Mouse (Mus musculus) lung, postnatal 0 days (tissue): ENCODE results near the gene Usp36. TPM values are rescaled to one million over a fixed set of nuclear protein-coding genes. Genes with fewer than 3 reads are reported as not detected.

ENCODE experiments used
- ATAC-seq: fragments of 200-750 bp; cut with Nextera tagmentation; 2 replicates; pipeline ENCODE4 v1.8.0; 2017; ENCODE audit warnings: moderate library complexity
- DNase-seq: peaks from one replicate; pipeline ENCODE4 v3.0.0-alpha.2; 2016; ENCODE audit warnings: low spot score
- H3K27ac ChIP-seq: fragments of 300-500 bp; sonication (generic); 2 replicates; pipeline ENCODE4 v1.5.1; 2014; ENCODE audit warnings: antibody characterized with exemption, mild to moderate bottlenecking, low read length, mixed read lengths
- H3K27me3 ChIP-seq: fragments of 300-500 bp; sonication (generic); replicated peaks from 2 replicates; pipeline ENCODE4 v1.6.1; 2014; ENCODE audit warnings: low read length, mixed read lengths; ENCODE audit not compliant: insufficient read depth
- H3K36me3 ChIP-seq: fragments of 300-500 bp; sonication (generic); 2 replicates; pipeline ENCODE4 v1.6.1; 2014; ENCODE audit warnings: low read length, mixed read lengths; ENCODE audit not compliant: insufficient read depth
- H3K4me1 ChIP-seq: fragments of 300-500 bp; sonication (generic); 2 replicates; pipeline ENCODE4 v1.6.1; 2014; ENCODE audit warnings: antibody characterized with exemption, low read depth, low read length, mixed read lengths; ENCODE audit not compliant: insufficient read depth
- H3K4me2 ChIP-seq: fragments of 300-500 bp; sonication (generic); replicated peaks from 2 replicates; pipeline ENCODE4 v1.6.1; 2014; ENCODE audit warnings: low read depth, mild to moderate bottlenecking, low read length, moderate library complexity, mixed read lengths
- H3K4me3 ChIP-seq: fragments of 300-500 bp; sonication (generic); 2 replicates; pipeline ENCODE4 v1.5.1; 2014; ENCODE audit warnings: low read depth, low read length
- H3K9ac ChIP-seq: fragments of 300-500 bp; sonication (generic); replicated peaks from 2 replicates; pipeline ENCODE4 v1.6.1; 2014; ENCODE audit warnings: low read depth, mild to moderate bottlenecking
- H3K9me3 ChIP-seq: fragments of 300-500 bp; sonication (generic); 2 replicates; pipeline ENCODE4 v1.6.1; 2016; ENCODE audit warnings: low read length, mixed read lengths
- CTCF ChIP-seq: IDR thresholded peaks from 2 replicates; pipeline ENCODE4 v1.5.1; 2016; ENCODE audit warnings: antibody characterized with exemption, mild to moderate bottlenecking
- EP300 ChIP-seq: IDR thresholded peaks from 2 replicates; pipeline ENCODE4 v1.6.1; 2016; ENCODE audit warnings: antibody characterized with exemption, mild to moderate bottlenecking, control low read depth
- WGBS: fragments of 180-500 bp; shearing (Covaris S2); extraction: QIAGEN DNeasy Blood & Tissue Kit; methylation state at CpG from one replicate; pipeline ENCODE4 v1.1.7; 2014; 5-methylcytosine and 5-hydroxymethylcytosine counted together
- polyA plus RNA-seq: library from polyadenylated mRNA; unstranded; fragments of >200 nt; fragmentation: Nextera tagmentation; extraction: Ambion mirVana; gene quantifications from 2 replicates; pipeline ENCODE4 v1.2.1, GENCODE M21; 2015

The Usp36 gene
- polyA plus RNA-seq, 1 experiment from 2014 or later = 11.8 TPM

DNA sequence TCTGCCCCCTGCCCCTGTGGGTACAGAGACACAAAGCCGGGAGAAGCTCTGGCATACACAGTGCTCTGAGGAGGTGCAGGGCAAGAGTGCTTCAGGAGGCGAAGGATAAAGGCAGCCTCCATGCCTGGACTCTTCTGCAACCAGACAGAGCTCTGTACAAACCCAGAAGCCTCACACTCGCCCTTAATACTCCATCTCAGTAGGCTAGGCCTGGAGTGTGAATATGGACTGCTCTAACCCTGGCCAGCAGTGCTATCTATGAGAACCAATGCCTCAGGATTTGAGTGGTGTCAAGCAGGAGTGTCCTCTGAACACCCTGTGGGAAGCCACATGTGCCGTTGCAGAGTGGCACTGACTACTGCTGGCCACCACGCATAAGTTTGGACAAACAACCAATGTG, 38.9 kb upstream of the Usp36 start:
- H3K4me1 ChIP-seq = no peaks in the 10 kb centered on the region
- H3K27ac ChIP-seq = no peak overlapping the region
- no peak overlapping the region for H3K9ac ChIP-seq
- ATAC-seq (no peak), DNase-seq (no peak)
- WGBS = 87% methylated on average over 5 of the region's 5 CpGs
- no peaks in the 10 kb centered on the region for H3K27me3 ChIP-seq
- no peak for TF ChIP-seq CTCF
- TF ChIP-seq EP300 = no peak
- no peak overlapping the region for H3K4me2 ChIP-seq
- no peaks in the 10 kb centered on the region; the same call in 1 of the 2 replicates for H3K36me3 ChIP-seq
- no peak overlapping the region for H3K4me3 ChIP-seq
- no peaks in the 10 kb centered on the region for H3K9me3 ChIP-seq

DNA sequence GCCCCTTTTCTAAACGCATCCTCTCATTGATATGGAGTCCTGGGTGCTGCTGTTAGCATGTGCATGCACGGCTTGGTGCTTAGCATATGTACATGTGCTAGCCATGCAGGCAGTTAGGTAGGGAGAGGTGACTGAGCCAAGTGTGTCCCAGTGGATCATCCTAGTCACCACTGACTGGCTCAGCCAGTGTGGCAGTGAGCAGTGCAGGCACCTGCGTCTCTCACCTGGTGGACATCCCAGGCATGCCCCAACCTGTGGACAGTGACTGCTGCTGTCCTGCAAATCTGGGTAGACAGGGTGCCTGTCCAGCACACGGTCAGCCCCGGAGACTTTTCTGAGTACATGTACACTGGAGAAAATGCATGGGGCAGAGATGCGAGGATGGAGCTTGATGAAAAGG, 38.5 kb upstream of the Usp36 start:
- no peak overlapping the region for H3K27ac ChIP-seq
- H3K4me2 ChIP-seq = no peak overlapping the region
- no peak for DNase-seq
- H3K36me3 ChIP-seq = no peaks in the 10 kb centered on the region; the same call in 1 of the 2 replicates
- H3K27me3 ChIP-seq = no peaks in the 10 kb centered on the region
- TF ChIP-seq CTCF (no peak), EP300 (no peak)
- H3K4me3 ChIP-seq = no peak overlapping the region
- 95% methylated on average over 6 of the region's 6 CpGs for WGBS
- H3K4me1 ChIP-seq = no peaks in the 10 kb centered on the region
- ATAC-seq = no peak
- no peaks in the 10 kb centered on the region for H3K9me3 ChIP-seq
- H3K9ac ChIP-seq = no peak overlapping the region

DNA sequence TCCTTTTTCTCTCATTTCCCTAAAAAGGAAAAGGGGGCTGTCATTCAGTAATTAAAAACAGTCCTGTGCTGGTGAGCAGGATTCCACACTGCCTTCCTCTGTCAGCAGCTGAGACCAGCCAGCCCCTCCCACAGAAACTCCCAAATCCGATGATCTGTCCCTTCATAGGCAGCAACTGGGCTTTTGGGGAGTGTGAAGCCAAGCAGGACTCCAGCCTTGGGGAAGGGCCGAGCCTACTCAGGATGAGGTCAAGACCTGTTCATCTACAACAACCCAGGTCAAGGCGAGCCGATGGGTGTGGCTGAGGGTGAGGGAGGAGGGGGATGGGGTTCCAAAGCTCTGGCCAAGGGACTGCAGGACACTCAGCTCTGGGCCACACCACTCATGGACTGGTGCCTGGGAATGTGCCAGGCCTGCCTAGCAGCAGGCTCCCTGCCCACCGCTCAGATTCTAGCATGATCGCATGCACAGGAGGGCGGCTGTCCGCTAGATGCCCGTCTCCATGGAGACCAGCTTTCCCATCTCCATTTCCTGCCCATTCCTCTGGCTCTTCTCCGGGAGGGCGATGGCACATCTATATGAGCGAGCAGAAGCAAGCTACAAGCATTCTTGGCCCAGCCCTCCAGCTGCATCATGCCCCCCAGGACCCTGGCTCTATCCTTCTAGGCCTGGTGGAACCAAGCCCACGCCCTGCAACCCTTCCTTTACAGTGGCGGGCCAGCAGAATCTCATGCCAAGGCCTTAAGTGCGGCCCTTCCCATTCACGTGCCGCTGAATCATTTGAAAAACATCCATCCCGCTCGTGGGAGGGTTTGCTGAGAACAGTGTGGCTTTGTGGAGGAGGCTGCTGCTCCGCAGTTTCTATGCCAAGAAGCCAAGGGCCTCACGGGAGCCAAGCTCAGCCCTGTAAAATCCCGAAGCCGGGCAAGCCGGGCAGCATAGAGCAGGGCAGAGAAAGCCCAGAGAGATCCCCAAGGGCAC, 37.2 kb upstream of the Usp36 start:
- no peaks in the 10 kb centered on the region; the same call in 1 of the 2 replicates for H3K36me3 ChIP-seq
- WGBS = 55% methylated on average over 24 of the region's 24 CpGs
- H3K9me3 ChIP-seq = no peaks in the 10 kb centered on the region
- ATAC-seq (peak; percentile 89), DNase-seq (peak; percentile 86)
- no peak overlapping the region for H3K4me3 ChIP-seq
- no peak overlapping the region for H3K9ac ChIP-seq
- TF ChIP-seq EP300 (peak; percentile 80), CTCF (no peak)
- H3K4me1 ChIP-seq = no peaks in the 10 kb centered on the region
- H3K4me2 ChIP-seq = no peak overlapping the region
- H3K27ac ChIP-seq = peak overlapping the region; percentile 49; the same call in 1 of the 2 replicates
- H3K27me3 ChIP-seq = no peaks in the 10 kb centered on the region

DNA sequence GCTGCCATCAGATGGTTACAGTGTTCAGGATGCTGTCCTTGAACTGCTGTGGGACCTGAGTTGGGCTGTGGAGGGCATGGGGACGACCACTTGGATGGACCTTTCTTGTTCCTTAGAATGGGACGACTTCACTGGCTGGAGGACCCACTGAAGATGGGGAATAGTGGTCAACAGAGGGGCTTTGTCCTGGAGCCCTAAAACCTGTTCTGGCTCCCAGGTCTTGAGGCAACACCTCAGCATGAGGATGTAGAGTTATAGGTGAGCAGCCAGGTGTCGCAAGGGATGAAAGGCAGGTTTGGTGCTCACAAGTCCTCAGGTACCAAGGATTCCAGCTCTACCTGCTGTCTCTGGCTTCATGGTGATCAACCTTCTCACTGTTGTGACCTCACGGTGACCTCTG, 36.4 kb upstream of the Usp36 start:
- Histone ChIP-seq H3K27ac (peak overlapping the region; percentile 47; the same call in 1 of the 2 replicates), H3K4me1 (no peaks in the 10 kb centered on the region), H3K9me3 (no peaks in the 10 kb centered on the region), H3K36me3 (no peaks in the 10 kb centered on the region; the same call in 1 of the 2 replicates), H3K4me2 (no peak overlapping the region), H3K4me3 (no peak overlapping the region), H3K27me3 (no peaks in the 10 kb centered on the region), H3K9ac (no peak overlapping the region)
- DNase-seq (no peak), ATAC-seq (no peak)
- WGBS = 90% methylated on average over 4 of the region's 4 CpGs
- no peak for TF ChIP-seq EP300
- TF ChIP-seq CTCF = no peak

DNA sequence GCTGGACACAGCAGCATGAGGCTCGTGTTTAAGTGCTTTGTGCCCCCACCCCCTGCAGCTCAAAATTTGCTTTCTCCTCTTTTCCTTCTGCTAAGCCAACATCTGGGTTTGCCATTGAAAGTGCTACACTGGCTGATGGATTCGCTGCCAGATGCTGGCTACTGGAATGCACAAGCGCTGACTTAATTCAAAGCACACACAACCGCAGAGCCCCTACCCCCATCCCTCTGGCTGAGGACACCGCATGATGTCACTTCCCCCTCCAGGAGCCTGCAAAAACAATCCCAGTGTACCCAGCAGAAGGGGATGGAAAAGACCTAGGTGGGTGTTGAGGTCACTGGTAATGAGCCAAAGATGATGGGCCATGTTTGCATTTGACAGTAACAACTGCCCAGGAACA, 34.5 kb upstream of the Usp36 start:
- no peaks in the 10 kb centered on the region for H3K27me3 ChIP-seq
- H3K4me1 ChIP-seq = no peaks in the 10 kb centered on the region
- no peak overlapping the region for H3K4me2 ChIP-seq
- no peak overlapping the region for H3K27ac ChIP-seq
- no peak overlapping the region for H3K4me3 ChIP-seq
- DNase-seq = no peak
- 55% methylated on average over 5 of the region's 5 CpGs for WGBS
- no peaks in the 10 kb centered on the region for H3K9me3 ChIP-seq
- no peak for TF ChIP-seq EP300
- no peak for TF ChIP-seq CTCF
- no peak overlapping the region for H3K9ac ChIP-seq
- H3K36me3 ChIP-seq = no peaks in the 10 kb centered on the region
- ATAC-seq = no peak

DNA sequence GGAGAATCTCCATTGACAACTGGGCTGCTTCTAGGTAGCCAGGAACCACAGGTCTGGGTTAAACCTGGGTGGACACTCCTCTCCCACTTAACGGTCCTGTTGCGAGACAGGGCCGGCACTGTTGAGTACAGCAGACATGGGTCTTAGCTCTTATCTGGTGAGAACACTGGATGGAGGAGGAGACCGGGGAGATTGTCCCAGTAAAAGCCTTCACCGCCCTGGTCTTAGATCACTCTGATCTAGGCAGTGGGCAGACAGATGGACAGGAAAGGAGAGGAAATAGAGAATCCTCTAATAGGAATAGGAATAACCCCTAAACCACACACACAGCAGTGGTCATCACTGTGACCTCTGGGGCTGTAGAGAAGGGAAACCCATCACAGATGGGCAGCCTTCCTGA, 33.9 kb upstream of the Usp36 start:
- Histone ChIP-seq H3K4me2 (no peak overlapping the region), H3K36me3 (no peaks in the 10 kb centered on the region), H3K4me3 (no peak overlapping the region), H3K9me3 (no peaks in the 10 kb centered on the region), H3K9ac (no peak overlapping the region), H3K4me1 (no peaks in the 10 kb centered on the region), H3K27me3 (no peaks in the 10 kb centered on the region), H3K27ac (no peak overlapping the region)
- ATAC-seq (no peak), DNase-seq (no peak)
- TF ChIP-seq CTCF = no peak
- TF ChIP-seq EP300 = no peak
- 66% methylated on average over 5 of the region's 5 CpGs for WGBS
